Mouse (Mus musculus) heart, embryonic 15.5 days (tissue): ENCODE results near the gene Kdelr3. TPM values are rescaled to one million over a fixed set of nuclear protein-coding genes. Genes with fewer than 3 reads are reported as not detected.

Experiments used
- ATAC-seq: fragments of 200-750 bp; cut with Nextera tagmentation; replicated peaks from 2 replicates; pipeline ENCODE4 v1.8.0; 2017; ENCODE audit warnings: low read depth, moderate TSS enrichment; ENCODE audit not compliant: insufficient number of reproducible peaks, insufficient read depth, low FRiP score
- H3K27ac ChIP-seq: fragments of 300-500 bp; sonication (generic); 2 replicates; pipeline ENCODE4 v1.5.1; 2015; ENCODE audit warnings: mild to moderate bottlenecking, inconsistent platforms
- H3K27me3 ChIP-seq: fragments of 300-500 bp; sonication (generic); 2 replicates; pipeline ENCODE4 v1.6.1; 2015; ENCODE audit warnings: inconsistent platforms
- H3K36me3 ChIP-seq: fragments of 300-500 bp; sonication (generic); 2 replicates; pipeline ENCODE4 v1.6.1; 2015; ENCODE audit warnings: mild to moderate bottlenecking, inconsistent platforms
- H3K4me1 ChIP-seq: fragments of 300-500 bp; sonication (generic); replicated peaks from 2 replicates; pipeline ENCODE4 v1.6.1; 2015; ENCODE audit warnings: inconsistent platforms
- H3K4me2 ChIP-seq: fragments of 300-500 bp; sonication (generic); 2 replicates; pipeline ENCODE4 v1.6.1; 2015; ENCODE audit warnings: inconsistent platforms, mild to moderate bottlenecking, moderate library complexity
- H3K4me3 ChIP-seq: fragments of 300-500 bp; sonication (generic); 2 replicates; pipeline ENCODE4 v1.5.1; 2015; ENCODE audit warnings: mild to moderate bottlenecking, inconsistent platforms
- H3K9ac ChIP-seq: fragments of 300-500 bp; sonication (generic); 2 replicates; pipeline ENCODE4 v1.6.1; 2015; ENCODE audit warnings: mild to moderate bottlenecking, inconsistent platforms
- H3K9me3 ChIP-seq: fragments of 300-500 bp; sonication (generic); replicated peaks from 2 replicates; pipeline ENCODE4 v1.6.1; 2016; ENCODE audit warnings: inconsistent platforms
- WGBS: fragments of 180-500 bp; shearing (Covaris S2); methylation state at CpG from one replicate; pipeline ENCODE4 v1.1.7; 2015; ENCODE audit warnings: mixed read lengths; 5-methylcytosine and 5-hydroxymethylcytosine counted together
- polyA plus RNA-seq: library from polyadenylated mRNA; unstranded; fragments of >200 nt; fragmentation: Nextera tagmentation; extraction: Ambion mirVana; gene quantifications from 2 replicates; pipeline ENCODE4 v1.2.1, GENCODE M21; 2015

Gene Kdelr3
- polyA plus RNA-seq, 1 experiment from 2014 or later, result 62.9 TPM

DNA sequence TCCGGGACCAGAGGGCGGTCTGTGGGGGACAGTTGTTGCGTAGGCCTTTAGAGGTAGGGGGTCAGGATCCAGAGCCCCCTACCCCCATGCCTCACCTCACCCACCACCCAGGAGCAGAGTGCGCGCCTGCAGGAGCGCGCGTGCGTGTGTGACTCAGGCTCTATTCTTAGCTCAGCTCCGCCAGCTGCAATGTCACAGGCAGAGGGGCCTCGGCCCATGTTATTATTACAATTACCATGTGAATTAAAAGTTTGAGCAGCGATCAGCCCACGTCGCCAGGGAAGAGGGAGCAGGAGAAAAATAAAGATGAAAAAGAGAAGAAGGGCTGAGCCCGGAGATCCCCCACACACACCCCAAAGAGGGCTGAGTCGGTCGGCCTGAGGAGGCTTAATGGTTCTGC lies 16.1 kb upstream of the Kdelr3 start:
- no peak overlapping the region for H3K9ac ChIP-seq
- no peak; the same call in 1 of the 2 replicates for ATAC-seq
- H3K4me1 ChIP-seq, result peaks cover 42% of the 10 kb centered on the region
- no peaks in the 10 kb centered on the region for H3K9me3 ChIP-seq
- 0 out of 2 replicates have a peak overlapping the region, but pooled peaks have one; percentile 20 for H3K27ac ChIP-seq
- H3K27me3 ChIP-seq, result peaks cover 55% of the 10 kb centered on the region
- H3K36me3 ChIP-seq, result no peaks in the 10 kb centered on the region
- 0 out of 2 replicates have a peak overlapping the region, but pooled peaks have one; percentile 23 for H3K4me2 ChIP-seq
- WGBS, result 52% methylated on average over 17 of the region's 17 CpGs
- no peak overlapping the region for H3K4me3 ChIP-seq

DNA sequence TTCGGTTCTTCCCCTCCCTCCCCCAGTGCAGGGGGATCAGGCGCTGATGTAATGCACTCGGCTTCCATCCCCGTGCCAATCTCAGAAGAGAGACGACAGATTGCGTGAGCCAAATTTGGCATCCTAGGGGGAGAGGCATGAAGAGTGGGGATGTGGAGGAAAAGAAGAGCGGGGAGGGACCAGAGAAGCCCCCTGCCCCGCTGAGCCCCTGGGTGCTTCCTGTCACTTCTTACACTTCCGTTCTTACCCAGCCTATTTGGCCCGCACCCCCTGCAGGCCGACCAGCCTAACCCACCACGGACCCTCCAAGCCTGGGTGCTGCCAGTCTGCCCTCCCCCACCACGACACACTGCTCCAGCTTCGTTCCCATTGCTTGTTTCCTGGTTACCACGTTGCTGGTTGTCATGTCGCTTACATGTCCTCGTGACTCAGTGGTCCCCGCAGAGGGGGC lies 13.3 kb upstream of the Kdelr3 start:
- Histone ChIP-seq H3K9me3 (no peaks in the 10 kb centered on the region), H3K4me1 (peaks cover 55% of the 10 kb centered on the region), H3K9ac (no peak overlapping the region), H3K4me2 (peak overlapping the region; percentile 44), H3K27me3 (peaks cover 81% of the 10 kb centered on the region), H3K4me3 (no peak overlapping the region), H3K36me3 (no peaks in the 10 kb centered on the region), H3K27ac (no peak overlapping the region)
- no peak for ATAC-seq
- WGBS, result 18% methylated on average over 17 of the region's 18 CpGs

DNA sequence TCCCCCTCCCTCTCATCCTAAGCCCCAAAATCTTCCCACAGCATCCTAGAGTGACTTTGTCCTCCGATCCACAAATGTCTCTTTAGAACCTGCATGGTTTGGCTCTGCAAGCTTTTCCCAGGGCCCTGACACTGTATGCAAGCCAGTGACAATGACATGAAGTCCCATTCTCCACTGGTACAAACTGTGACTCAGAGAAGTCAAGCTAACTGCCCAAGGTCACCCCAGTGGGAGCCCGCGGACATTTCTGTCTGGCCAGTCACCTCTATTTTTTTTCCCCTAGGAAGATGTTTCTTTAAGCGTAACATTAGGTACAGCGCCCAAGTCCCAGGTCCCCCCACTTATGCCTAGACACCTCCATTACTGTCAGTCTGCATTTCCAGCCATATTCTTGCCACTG lies 12.8 kb upstream of the Kdelr3 start:
- WGBS, result 72% methylated on average over 5 of the region's 5 CpGs
- Histone ChIP-seq H3K4me1 (peaks cover 49% of the 10 kb centered on the region), H3K4me3 (no peak overlapping the region), H3K27me3 (peaks cover 81% of the 10 kb centered on the region), H3K9ac (no peak overlapping the region), H3K36me3 (no peaks in the 10 kb centered on the region), H3K9me3 (no peaks in the 10 kb centered on the region), H3K4me2 (no peak overlapping the region), H3K27ac (no peak overlapping the region)
- no peak for ATAC-seq

DNA sequence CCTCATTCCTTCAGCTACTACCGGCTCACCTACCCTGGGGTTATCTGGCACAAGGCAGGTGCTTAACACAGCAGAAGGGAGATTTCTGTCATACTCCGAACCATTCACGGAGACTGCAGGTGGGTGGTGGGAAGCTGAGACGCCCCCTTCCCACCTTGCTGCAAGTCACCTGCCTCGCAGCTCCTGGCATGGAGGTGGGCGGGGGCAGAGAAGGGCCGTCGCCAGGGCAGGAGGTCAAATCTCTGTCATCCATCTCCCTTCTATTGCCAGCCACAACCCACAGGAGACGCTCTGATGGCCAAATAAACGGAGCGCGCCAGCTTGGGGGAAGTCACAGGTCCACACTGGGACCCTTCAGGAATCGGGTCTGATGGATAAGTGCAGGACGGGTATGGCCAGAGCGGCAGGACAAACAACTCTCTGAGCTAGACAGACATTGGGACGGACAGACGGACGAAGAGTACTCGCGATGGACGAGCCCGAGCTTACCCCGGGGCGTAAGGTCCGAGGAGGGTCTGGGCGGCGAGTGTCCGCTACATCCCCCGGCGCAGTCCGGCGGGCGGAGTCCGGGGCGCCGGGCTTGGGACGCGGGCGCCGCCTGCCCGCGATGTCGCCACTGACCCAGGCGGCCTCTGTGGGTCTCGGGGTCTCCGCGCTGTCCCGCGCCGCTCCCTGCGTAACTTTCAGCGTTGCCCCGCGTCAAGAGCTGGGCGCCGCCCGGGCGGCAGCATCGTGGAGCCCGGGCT lies 11.3 kb upstream of the Kdelr3 start, which contains the start of gene Kcnj4:
Gene Kcnj4 (minus strand): TSS at position 535 of the 746 bp plus-strand sequence.
- 2% methylated on average over 59 of the region's 60 CpGs for WGBS
- Histone ChIP-seq H3K9ac (peak within 1 kb of the TSS; percentile 67), H3K9me3 (no peaks in the 10 kb centered on the region), H3K4me3 (peak within 1 kb of the TSS; percentile 63), H3K4me1 (peaks cover 46% of the 10 kb centered on the region), H3K27ac (no peak within 1 kb of the TSS), H3K4me2 (peak within 1 kb of the TSS; percentile 96), H3K36me3 (no peaks in the 10 kb centered on the region), H3K27me3 (peaks cover 84% of the 10 kb centered on the region)
- 0 out of 2 replicates have a peak, but pooled peaks have one; percentile 9 for ATAC-seq

DNA sequence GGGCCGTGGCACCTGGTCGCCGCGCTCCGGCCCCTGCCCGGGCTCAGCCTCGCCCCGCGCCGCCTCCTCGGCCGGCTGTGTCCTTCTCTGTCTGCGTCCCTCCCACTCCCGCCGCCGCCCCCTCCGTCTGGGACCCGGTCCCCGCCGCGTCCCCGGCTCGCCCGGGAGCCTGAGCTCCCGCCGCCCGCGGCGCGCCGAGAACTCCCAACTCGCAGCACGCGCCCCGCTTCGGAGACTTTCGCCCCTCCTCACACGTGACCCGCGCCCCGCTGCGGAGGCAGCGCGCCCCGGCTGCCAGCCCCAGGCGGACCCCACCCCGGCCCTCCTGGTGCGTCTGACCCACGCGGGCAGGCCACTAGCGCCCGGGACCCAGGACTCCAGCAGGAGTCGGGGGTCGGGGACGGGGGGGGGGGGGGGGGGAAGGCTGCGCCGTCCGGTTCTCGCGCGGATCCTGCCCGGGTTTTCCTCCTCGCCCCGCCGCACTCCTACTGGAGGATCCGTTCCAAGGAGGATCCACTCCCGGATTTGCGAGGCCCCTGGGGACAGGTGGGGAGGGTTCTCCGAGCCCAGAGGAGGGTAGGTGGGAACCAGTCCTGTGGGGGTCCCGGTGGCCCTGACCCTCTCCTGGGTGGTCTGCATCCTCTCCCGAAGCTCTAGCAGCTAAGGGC lies 10.5 kb upstream of the Kdelr3 start:
- H3K36me3 ChIP-seq, result no peaks in the 10 kb centered on the region
- peak; percentile 16; the same call in 1 of the 2 replicates for ATAC-seq
- 0% methylated on average over 31 of the region's 71 CpGs for WGBS
- peak overlapping the region; percentile 67 for H3K9ac ChIP-seq
- H3K27ac ChIP-seq, result no peak overlapping the region
- H3K4me3 ChIP-seq, result peak overlapping the region; percentile 63
- peaks cover 43% of the 10 kb centered on the region for H3K4me1 ChIP-seq
- no peaks in the 10 kb centered on the region for H3K9me3 ChIP-seq
- peaks cover 91% of the 10 kb centered on the region for H3K27me3 ChIP-seq
- peak overlapping the region; percentile 96 for H3K4me2 ChIP-seq

DNA sequence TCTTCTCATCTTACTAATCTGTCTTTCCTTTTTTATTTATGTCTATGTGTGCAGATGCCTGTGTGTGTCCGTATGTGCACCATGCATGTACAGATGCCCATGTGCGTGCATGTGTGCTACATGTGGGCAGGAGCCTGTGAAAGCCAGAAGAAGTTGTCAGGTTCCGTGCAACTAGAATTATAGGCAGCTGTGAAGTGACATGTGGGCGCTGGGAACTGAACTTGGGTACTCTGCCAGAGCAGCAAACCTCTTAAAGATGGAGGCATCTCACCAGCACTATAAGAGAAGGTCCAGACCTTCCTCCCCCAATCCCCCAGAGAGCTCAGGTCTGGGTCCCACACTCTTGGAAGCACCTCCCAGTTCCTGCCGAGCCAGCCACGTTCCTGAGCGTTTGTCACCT lies 9.8 kb upstream of the Kdelr3 start:
- Histone ChIP-seq H3K27me3 (peaks cover 93% of the 10 kb centered on the region), H3K4me3 (peak overlapping the region; percentile 63; the same call in 1 of the 2 replicates), H3K27ac (no peak overlapping the region), H3K36me3 (no peaks in the 10 kb centered on the region), H3K9me3 (no peaks in the 10 kb centered on the region), H3K4me1 (peaks cover 45% of the 10 kb centered on the region), H3K9ac (no peak overlapping the region), H3K4me2 (0 out of 2 replicates have a peak overlapping the region, but pooled peaks have one; percentile 96)
- no peak for ATAC-seq
- 38% methylated on average over 7 of the region's 7 CpGs for WGBS

DNA sequence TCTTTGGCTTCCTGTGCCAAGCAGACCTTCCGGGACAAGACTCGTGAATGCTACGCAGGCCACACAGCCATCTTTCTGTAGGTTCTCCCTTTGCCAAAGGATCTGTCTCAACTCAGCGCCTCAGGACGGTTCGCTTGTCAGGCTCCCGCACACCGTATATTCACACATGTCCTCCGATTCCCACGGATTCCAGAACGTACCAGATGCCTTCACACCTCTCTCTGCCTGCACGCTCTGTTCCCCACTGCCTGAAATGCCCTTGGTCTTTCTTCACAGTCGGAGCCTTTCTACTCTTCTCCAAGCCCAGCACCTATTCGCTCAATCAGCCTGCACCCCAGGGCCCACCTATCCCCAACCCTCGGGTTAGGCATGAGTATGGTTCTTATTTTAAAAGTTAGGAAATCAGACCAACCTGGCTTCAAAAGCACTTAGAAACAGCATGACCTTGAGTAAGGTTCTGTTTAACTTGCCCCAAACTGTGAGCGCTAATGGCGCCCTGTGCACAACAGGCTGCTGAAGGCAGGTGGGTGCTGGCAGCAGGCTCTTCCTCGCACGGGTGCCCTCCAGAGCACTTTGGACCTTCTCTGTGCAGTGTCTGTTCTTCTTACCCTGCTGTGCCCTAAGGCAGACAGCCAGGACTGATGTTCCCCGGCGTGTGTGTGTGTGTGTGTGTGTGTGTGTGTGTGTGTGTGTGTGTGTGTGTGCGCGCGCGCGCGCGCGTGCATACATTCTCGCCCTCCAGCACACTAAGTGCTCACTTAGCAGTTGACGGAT lies 9.0 kb upstream of the Kdelr3 start:
- Histone ChIP-seq H3K36me3 (no peaks in the 10 kb centered on the region), H3K4me2 (no peak overlapping the region), H3K4me1 (peaks cover 52% of the 10 kb centered on the region), H3K9me3 (no peaks in the 10 kb centered on the region), H3K27me3 (peaks cover 90% of the 10 kb centered on the region), H3K4me3 (no peak overlapping the region), H3K9ac (no peak overlapping the region), H3K27ac (no peak overlapping the region)
- no peak for ATAC-seq
- WGBS, result 49% methylated on average over 31 of the region's 31 CpGs

DNA sequence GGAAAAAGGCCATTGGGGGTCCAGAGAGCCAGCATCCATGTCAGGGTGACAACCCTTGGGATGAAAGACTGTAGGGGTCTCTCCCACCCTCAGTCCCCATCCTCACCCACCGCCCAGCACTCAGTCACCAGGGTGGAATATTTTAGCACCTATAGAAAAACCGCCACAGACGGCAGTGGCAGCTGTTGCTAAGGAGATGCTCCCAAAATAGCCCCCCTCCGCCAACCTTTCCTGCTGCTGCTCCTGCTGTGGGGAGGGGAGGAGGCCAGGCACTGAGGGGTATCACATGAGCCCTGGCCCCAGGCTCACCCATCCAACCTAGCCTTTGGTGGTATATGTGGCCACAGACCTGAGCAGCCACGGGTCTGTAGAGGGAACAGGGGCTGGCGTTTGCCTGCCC lies 6.2 kb upstream of the Kdelr3 start:
- Histone ChIP-seq H3K4me3 (no peak overlapping the region), H3K4me2 (no peak overlapping the region), H3K27ac (no peak overlapping the region), H3K9me3 (no peaks in the 10 kb centered on the region), H3K27me3 (peaks cover 87% of the 10 kb centered on the region), H3K9ac (no peak overlapping the region), H3K36me3 (no peaks in the 10 kb centered on the region), H3K4me1 (peaks cover 39% of the 10 kb centered on the region)
- ATAC-seq, result no peak
- WGBS, result 18% methylated on average over 6 of the region's 6 CpGs

DNA sequence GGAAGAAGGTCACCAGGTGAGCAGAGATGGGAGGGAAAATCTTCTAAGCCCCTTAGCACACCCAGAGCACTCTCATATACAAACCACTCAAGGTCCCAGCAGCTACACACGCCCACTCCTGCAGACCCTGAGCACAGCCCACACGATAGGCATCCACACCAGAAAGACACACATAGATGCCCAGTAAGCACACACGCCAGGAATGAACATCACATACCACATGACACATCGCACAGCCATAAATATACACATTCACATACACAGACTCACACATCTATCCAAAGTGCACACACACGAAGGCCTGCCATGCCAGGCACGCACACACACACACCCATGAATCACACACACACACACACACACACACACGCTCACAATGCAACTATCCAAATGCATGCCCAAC lies 5.8 kb upstream of the Kdelr3 start:
- H3K4me1 ChIP-seq, result peaks cover 35% of the 10 kb centered on the region
- H3K36me3 ChIP-seq, result no peaks in the 10 kb centered on the region
- no peak overlapping the region for H3K27ac ChIP-seq
- 74% methylated on average over 7 of the region's 7 CpGs for WGBS
- H3K9ac ChIP-seq, result no peak overlapping the region
- peaks cover 84% of the 10 kb centered on the region for H3K27me3 ChIP-seq
- no peak overlapping the region for H3K4me3 ChIP-seq
- H3K4me2 ChIP-seq, result no peak overlapping the region
- ATAC-seq, result no peak
- no peaks in the 10 kb centered on the region for H3K9me3 ChIP-seq

DNA sequence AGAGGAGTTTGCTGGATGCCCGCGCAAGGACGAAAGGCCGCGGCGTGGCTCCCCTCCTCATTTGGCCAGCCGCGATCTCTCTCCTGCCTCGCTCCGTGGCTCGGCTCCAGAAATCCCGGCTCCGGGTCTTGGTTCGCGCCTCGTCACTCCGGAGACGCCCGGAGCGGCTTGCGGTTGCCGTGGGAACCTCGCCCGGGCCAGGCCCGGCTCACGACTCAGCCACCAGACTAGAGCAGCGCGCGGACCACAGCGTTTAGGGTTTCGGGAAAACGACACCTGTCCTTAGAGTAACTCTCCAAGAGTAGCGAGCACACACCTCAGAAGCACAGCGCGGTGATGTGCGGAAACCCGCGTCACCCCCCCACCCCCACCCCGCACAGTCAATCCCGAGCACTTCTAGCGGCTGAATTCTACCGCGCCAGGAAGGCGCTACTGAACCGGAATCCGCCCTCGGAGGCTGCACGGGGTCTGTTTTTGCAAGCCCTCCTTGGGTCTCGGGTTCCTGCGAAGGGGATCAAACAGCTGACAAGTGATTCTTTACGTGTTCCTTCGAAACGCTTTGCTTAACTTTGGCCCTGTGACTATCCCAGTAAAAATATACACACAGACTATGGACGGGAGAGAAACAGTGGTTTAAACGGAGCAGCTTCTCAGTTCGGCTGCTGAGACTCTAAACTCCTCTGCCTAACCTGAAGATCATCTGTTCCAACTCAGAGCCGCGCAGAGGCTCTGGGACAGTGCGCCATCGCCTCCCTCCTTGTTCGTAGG lies 4.5 kb upstream of the Kdelr3 start:
- Histone ChIP-seq H3K9ac (peak overlapping the region; percentile 32), H3K27ac (no peak overlapping the region), H3K9me3 (no peaks in the 10 kb centered on the region), H3K4me3 (peak overlapping the region; percentile 50), H3K27me3 (peaks cover 73% of the 10 kb centered on the region), H3K36me3 (no peaks in the 10 kb centered on the region), H3K4me2 (peak overlapping the region; percentile 86), H3K4me1 (peaks cover 38% of the 10 kb centered on the region)
- peak; percentile 65 for ATAC-seq
- WGBS, result 3% methylated on average over 61 of the region's 61 CpGs
